Mouse (Mus musculus) frontal cortex, adult 2 months (tissue): ENCODE measurements at regions not wholly inside any gene's neighbourhood (a gene's known extent, or its start where the extent isn't known, plus 50 kb on each side); places are given as distances from the start of the nearest gene placed in this dataset.
A peak's percentile ranks its signal among the peaks of the same experiment; 100 is the strongest.

ENCODE experiments used
- DNase-seq, 2 experiments: peaks; one replicate each; pipeline ENCODE4 v3.0.0; 2022; ENCODE audit warnings: low spot score in 1 of 2; ENCODE audit errors: extremely low spot score in 1 of 2

GRCm38 (mm10) chrX:105346420-105346819, 153.2 kb upstream of the Cypt2 start:
- no peak for DNase-seq

GRCm38 (mm10) chrX:105366284-105366683, 133.3 kb upstream of the Cypt2 start:
- no peak for DNase-seq

DNA sequence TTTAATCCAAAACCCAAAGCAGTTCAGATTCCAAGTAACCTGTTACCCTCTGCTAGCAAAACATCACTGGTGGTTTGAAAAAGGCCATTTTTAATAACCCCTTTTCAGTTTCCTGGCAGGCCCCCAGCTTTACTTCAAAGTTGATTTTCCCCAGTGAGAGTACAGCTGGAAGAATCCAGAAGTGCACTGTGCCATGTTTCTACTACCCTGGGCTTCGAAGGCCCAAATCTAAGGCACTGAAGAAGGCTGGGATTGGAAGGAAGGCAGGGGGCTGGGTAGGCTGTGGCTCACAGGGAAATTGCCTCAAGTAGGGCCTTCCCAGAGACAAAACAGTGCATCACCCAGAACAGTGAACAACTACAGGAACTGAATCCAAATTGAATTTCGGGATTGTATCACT, 131.6 kb upstream of the Cypt2 start:
- DNase-seq: no peak

- peak in 1 of 2 experiments; percentile 7 for DNase-seq
These were observed 109.1 kb upstream of the Cypt2 start for GRCm38 (mm10) chrX:105390506-105390905.

GRCm38 (mm10) chrX:105391029-105391428, 108.5 kb upstream of the Cypt2 start:
- DNase-seq: no peak

DNA sequence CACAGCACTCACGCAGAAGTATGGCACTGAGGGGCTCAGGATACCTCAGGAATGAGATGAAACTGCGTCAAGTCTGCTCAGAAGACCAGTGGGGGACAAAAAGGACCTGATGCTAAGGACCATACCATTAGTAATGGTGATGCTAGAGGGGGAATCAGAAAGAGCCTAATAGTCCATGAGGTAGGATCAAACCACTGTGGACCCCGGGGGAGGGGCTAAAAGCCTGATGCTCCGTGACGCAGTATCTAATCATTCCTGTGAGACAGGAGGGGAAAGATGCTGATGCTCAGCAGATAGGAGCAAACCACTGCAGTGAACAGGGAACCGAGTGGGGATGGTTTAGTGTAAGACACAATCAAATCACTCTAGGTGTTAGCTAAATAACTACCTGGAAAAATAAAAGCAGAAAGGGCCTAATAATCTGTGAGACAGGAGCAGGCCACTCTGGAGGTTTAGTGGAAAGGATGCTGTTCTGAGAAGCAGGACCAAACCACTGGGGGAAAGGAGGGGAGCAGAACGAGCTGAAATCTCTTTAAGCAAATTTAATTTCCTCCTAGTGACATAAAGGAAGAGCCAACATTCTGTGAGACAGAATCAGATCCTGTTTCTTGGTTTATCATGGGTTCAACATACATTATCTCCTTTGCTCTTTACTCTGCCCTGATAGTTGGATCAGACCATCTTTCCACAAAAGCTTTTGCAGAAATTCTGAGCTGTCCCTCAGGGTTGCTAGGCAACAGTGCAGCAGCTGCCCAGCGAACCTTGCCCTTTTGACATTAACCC, 107.7 kb upstream of the Cypt2 start:
- DNase-seq: peak; percentile 87 to 88

DNA sequence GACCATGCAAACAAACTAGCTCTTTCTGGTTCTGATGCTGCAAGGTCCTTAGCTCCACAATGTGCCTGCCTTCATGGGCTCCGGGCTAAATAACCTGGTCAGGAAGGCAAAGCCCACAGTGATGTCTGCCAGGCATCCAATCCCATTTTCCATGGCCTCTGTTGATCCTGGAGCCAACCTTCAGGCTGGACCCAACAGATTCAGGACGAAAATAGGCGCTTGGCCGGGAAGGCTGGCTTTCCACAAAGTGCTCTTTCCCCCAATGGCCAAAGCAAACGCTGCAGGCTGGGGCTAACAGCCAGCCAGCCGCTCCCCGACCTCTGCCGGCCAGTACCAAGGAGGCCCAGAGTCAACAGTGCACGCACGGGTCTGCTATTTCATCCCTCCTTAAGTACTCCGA, 106.3 kb upstream of the Cypt2 start:
- DNase-seq: no peak

DNA sequence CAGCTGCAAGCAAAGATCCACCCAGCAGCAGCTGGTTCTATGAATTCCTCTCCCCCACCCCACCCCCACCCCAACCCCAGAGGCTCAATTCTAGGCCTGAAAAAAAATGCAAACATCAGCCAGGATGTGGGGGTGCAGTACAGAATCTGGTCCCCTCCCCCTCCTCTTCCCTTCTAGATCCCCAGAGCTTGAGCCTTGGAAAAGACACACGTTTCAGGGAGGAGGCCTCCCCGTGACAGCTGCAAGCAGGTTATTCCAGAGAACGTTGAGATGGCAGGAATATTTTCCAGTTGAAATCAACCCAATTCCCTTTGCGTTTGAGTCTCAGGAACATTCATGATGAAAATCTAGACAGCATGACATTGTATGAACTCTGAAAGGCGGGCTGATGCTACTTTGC, 86.2 kb upstream of the Cypt2 start:
- DNase-seq: no peak

DNA sequence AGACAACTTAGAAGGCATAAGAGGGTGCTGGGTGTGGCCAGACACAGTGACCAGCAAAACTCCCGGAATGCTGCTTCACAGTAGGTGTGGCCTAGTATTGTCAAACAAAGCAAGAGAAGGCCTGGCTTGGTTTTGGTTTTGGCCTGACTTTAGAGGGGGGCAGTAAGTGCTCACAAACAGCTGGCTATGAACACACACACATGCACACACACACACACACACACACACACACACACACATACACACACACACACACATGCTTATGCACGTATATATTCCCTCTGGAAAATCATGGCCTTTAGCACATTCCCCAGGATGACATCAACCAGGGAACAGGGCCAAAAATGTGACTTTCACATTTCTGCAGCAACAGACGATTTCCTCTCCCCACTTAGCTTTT, 78.6 kb upstream of the Cypt2 start:
- no peak for DNase-seq
